Mouse (Mus musculus): ENCODE results near the gene Serpinb3b. TPM values are rescaled to one million over a fixed set of nuclear protein-coding genes. Genes with fewer than 3 reads are reported as not detected.

Serpinb3b gene
- polyA plus RNA-seq (2015; fragmentation: Illumina TruSeq; extraction: RNeasy Lipid Tissue Mini Kit (QIAGEN cat#74804); ENCODE audit: insufficient read depth, low replicate concordance): not detected

DNA sequence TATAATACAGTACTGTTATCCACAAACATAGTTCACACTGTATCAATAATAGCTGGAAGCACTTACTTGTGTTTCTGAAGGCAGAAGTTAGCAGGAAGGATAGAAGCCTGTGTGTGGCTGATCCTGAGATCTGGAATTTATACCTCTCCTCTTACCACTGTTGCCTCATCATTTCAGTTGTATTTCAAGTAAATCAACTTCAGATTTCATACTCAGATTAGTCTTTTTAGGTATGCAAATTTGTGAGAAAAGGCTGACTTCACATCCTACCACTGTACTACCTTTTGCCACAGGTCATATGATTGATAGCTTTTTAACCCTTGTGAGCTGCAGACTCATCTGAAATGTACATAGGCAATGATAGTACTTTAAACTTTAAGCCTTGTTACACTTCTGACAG is at the start of gene Serpinb3b, which contains the start of gene Serpinb3c:
Serpinb3b (minus strand) TSS at position 101 of the 400 bp plus-strand sequence.
Serpinb3c (minus strand) TSS at position 111 of the 400 bp plus-strand sequence.

Other genes starting within 250 kb of the Serpinb3b start
- gene Serpinb3a, start 226.1 kb downstream of the Serpinb3b start, polyA plus RNA-seq (2015; fragmentation: Illumina TruSeq; extraction: RNeasy Lipid Tissue Mini Kit (QIAGEN cat#74804); ENCODE audit: insufficient read depth, low replicate concordance): not detected
- not detected for gene Serpinb3d, start 194.9 kb downstream of the Serpinb3b start, polyA plus RNA-seq (2015; fragmentation: Illumina TruSeq; extraction: RNeasy Lipid Tissue Mini Kit (QIAGEN cat#74804); ENCODE audit: insufficient read depth, low replicate concordance)
- gene Serpinb3c, start within 50 bp of the Serpinb3b start, polyA plus RNA-seq (2015; fragmentation: Illumina TruSeq; extraction: RNeasy Lipid Tissue Mini Kit (QIAGEN cat#74804); ENCODE audit: insufficient read depth, low replicate concordance): not detected
- gene Serpinb11, start 82.8 kb upstream of the Serpinb3b start, polyA plus RNA-seq (2015; fragmentation: Illumina TruSeq; extraction: RNeasy Lipid Tissue Mini Kit (QIAGEN cat#74804); ENCODE audit: insufficient read depth, low replicate concordance): not detected
- gene Serpinb7, start 121.3 kb upstream of the Serpinb3b start, polyA plus RNA-seq (2015; fragmentation: Illumina TruSeq; extraction: RNeasy Lipid Tissue Mini Kit (QIAGEN cat#74804); ENCODE audit: insufficient read depth, low replicate concordance): 4.4 TPM
- gene Serpinb2, start 233.1 kb upstream of the Serpinb3b start, polyA plus RNA-seq (2015; fragmentation: Illumina TruSeq; extraction: RNeasy Lipid Tissue Mini Kit (QIAGEN cat#74804); ENCODE audit: insufficient read depth, low replicate concordance): 6.0 TPM

Measured in spleen, adult 10 weeks (tissue).